Mouse (Mus musculus) lung, postnatal 14 days (tissue): ENCODE results near the gene Rab6b.

Experiments
- DNase-seq: peaks from one replicate; pipeline ENCODE4 v3.0.0; 2021

Gene Rab6b

GRCm38 (mm10) chr9:103212654-103213420, 101.2 kb downstream of the Rab6b start:
- no peak for DNase-seq

GRCm38 (mm10) chr9:103213631-103214030, 102.0 kb downstream of the Rab6b start:
- no peak for DNase-seq

GRCm38 (mm10) chr9:103214281-103214680, 102.7 kb downstream of the Rab6b start:
- no peak for DNase-seq

GRCm38 (mm10) chr9:103224721-103225120, 113.1 kb downstream of the Rab6b start:
- DNase-seq = no peak

- DNase-seq = peak; percentile 40
Measured at GRCm38 (mm10) chr9:103225464-103225863, 113.9 kb downstream of the Rab6b start.

- peak; percentile 51 for DNase-seq
Measured at GRCm38 (mm10) chr9:103226806-103227205, 115.2 kb downstream of the Rab6b start.

- DNase-seq = no peak
Measured at GRCm38 (mm10) chr9:103227760-103228159, 116.2 kb downstream of the Rab6b start.

GRCm38 (mm10) chr9:103228370-103229003, 116.9 kb downstream of the Rab6b start:
- no peak for DNase-seq

- DNase-seq = no peak
Measured at GRCm38 (mm10) chr9:103229037-103229867, 117.7 kb downstream of the Rab6b start.

- peak; percentile 71 for DNase-seq
Measured at GRCm38 (mm10) chr9:103230151-103230951, 118.8 kb downstream of the Rab6b start, which contains the start of the genes Gm20425 and Trf. Gene Gm20425 (minus strand): TSS chr9:103230307. Gene Trf (minus strand): TSS chr9:103230444.

GRCm38 (mm10) chr9:103232232-103233005, 120.8 kb downstream of the Rab6b start:
- no peak for DNase-seq

GRCm38 (mm10) chr9:103233006-103233395, 121.4 kb downstream of the Rab6b start:
- DNase-seq = peak; percentile 29

GRCm38 (mm10) chr9:103234059-103234458, 122.5 kb downstream of the Rab6b start:
- DNase-seq = no peak

GRCm38 (mm10) chr9:103234565-103235165, 123.1 kb downstream of the Rab6b start:
- peak; percentile 25 for DNase-seq
